Mouse (Mus musculus): ENCODE measurements around the gene Hsd11b1. TPM values are rescaled to one million over a fixed set of nuclear protein-coding genes. Genes with fewer than 3 reads are reported as not detected.
A peak's percentile ranks its signal among the peaks of the same experiment; 100 is the strongest.

The Hsd11b1 gene
- 2.6 and 4.6 TPM in 2 replicates for polyA plus RNA-seq (2015; fragmentation: Nextera tagmentation; extraction: Ambion mirVana)

- no peak within 1 kb of the TSS for H3K4me3 ChIP-seq (ENCODE audit: low read length)
- H3K9me3 ChIP-seq (ENCODE audit: low read length): no peaks in the 10 kb centered on the region
- H3K27me3 ChIP-seq (ENCODE audit: insufficient read depth, low read length): no peaks in the 10 kb centered on the region
- H3K4me2 ChIP-seq (replicated peaks; ENCODE audit: low read depth, low read length): no peak within 1 kb of the TSS
- 0 out of 2 replicates have a peak, but pooled peaks cover 4% of the 10 kb centered on the region for H3K4me1 ChIP-seq (ENCODE audit: insufficient read depth, low read length)
- H3K27ac ChIP-seq (ENCODE audit: low read length): no peak within 1 kb of the TSS
- H3K36me3 ChIP-seq (ENCODE audit: insufficient read depth, low read length): no peaks in the 10 kb centered on the region
- 70% methylated on average over 5 of the region's 5 CpGs for WGBS
- H3K9ac ChIP-seq (replicated peaks; ENCODE audit: low read length): no peak within 1 kb of the TSS
- no peak for ATAC-seq (ENCODE audit: low FRiP score, low TSS enrichment)
These were observed at the start of gene Hsd11b1 for GRCm38 (mm10) chr1:193263955-193264598. Gene Hsd11b1 (minus strand): TSS chr1:193264075.

GRCm38 (mm10) chr1:193311596-193311995, 47.7 kb upstream of the Hsd11b1 start:
- ATAC-seq (ENCODE audit: low FRiP score, low TSS enrichment): peak; percentile 43; the same call in 1 of the 2 replicates
- Histone ChIP-seq H3K4me1 (ENCODE audit: insufficient read depth, low read length) (peaks cover 19% of the 10 kb centered on the region), H3K4me2 (replicated peaks; ENCODE audit: low read depth, low read length) (no peak overlapping the region), H3K4me3 (ENCODE audit: low read length) (no peak overlapping the region), H3K36me3 (ENCODE audit: insufficient read depth, low read length) (no peaks in the 10 kb centered on the region), H3K27ac (ENCODE audit: low read length) (no peak overlapping the region), H3K27me3 (ENCODE audit: insufficient read depth, low read length) (no peaks in the 10 kb centered on the region), H3K9me3 (ENCODE audit: low read length) (no peaks in the 10 kb centered on the region), H3K9ac (replicated peaks; ENCODE audit: low read length) (no peak overlapping the region)
- WGBS: 44% methylated on average over 1 of the region's 1 CpGs

- 90% methylated on average over 3 of the region's 3 CpGs for WGBS
- Histone ChIP-seq H3K4me1 (ENCODE audit: insufficient read depth, low read length) (peaks cover 14% of the 10 kb centered on the region), H3K9ac (replicated peaks; ENCODE audit: low read length) (no peak overlapping the region), H3K4me3 (ENCODE audit: low read length) (no peak overlapping the region), H3K27ac (ENCODE audit: low read length) (no peak overlapping the region), H3K4me2 (replicated peaks; ENCODE audit: low read depth, low read length) (no peak overlapping the region), H3K9me3 (ENCODE audit: low read length) (no peaks in the 10 kb centered on the region), H3K27me3 (ENCODE audit: insufficient read depth, low read length) (no peaks in the 10 kb centered on the region), H3K36me3 (ENCODE audit: insufficient read depth, low read length) (no peaks in the 10 kb centered on the region)
- no peak for ATAC-seq (ENCODE audit: low FRiP score, low TSS enrichment)
These were observed 46.7 kb upstream of the Hsd11b1 start for GRCm38 (mm10) chr1:193310519-193311085.

- no peak overlapping the region for H3K4me2 ChIP-seq (replicated peaks; ENCODE audit: low read depth, low read length)
- no peak overlapping the region for H3K4me3 ChIP-seq (ENCODE audit: low read length)
- no peaks in the 10 kb centered on the region for H3K27me3 ChIP-seq (ENCODE audit: insufficient read depth, low read length)
- WGBS: 54% methylated on average over 1 of the region's 1 CpGs
- H3K4me1 ChIP-seq (ENCODE audit: insufficient read depth, low read length): peaks cover 9% of the 10 kb centered on the region
- H3K9ac ChIP-seq (replicated peaks; ENCODE audit: low read length): no peak overlapping the region
- H3K36me3 ChIP-seq (ENCODE audit: insufficient read depth, low read length): no peaks in the 10 kb centered on the region
- ATAC-seq (ENCODE audit: low FRiP score, low TSS enrichment): no peak
- no peak overlapping the region for H3K27ac ChIP-seq (ENCODE audit: low read length)
- no peaks in the 10 kb centered on the region for H3K9me3 ChIP-seq (ENCODE audit: low read length)
These were observed 46.1 kb upstream of the Hsd11b1 start for GRCm38 (mm10) chr1:193309785-193310518.

GRCm38 (mm10) chr1:193306832-193307231, 43.0 kb upstream of the Hsd11b1 start:
- no peak for ATAC-seq (ENCODE audit: low FRiP score, low TSS enrichment)

GRCm38 (mm10) chr1:193305386-193305785, 41.5 kb upstream of the Hsd11b1 start:
- H3K4me3 ChIP-seq (ENCODE audit: low read length): no peak overlapping the region
- H3K9me3 ChIP-seq (ENCODE audit: low read length): no peaks in the 10 kb centered on the region
- H3K9ac ChIP-seq (replicated peaks; ENCODE audit: low read length): no peak overlapping the region
- no peak overlapping the region for H3K4me2 ChIP-seq (replicated peaks; ENCODE audit: low read depth, low read length)
- 46% methylated on average over 7 of the region's 7 CpGs for WGBS
- no peak for ATAC-seq (ENCODE audit: low FRiP score, low TSS enrichment)
- no peaks in the 10 kb centered on the region for H3K36me3 ChIP-seq (ENCODE audit: insufficient read depth, low read length)
- no peaks in the 10 kb centered on the region; the same call in 1 of the 2 replicates for H3K4me1 ChIP-seq (ENCODE audit: insufficient read depth, low read length)
- H3K27ac ChIP-seq (ENCODE audit: low read length): no peak overlapping the region
- H3K27me3 ChIP-seq (ENCODE audit: insufficient read depth, low read length): no peaks in the 10 kb centered on the region

More at GRCm38 (mm10) chr1:193306832-193307231, 43.0 kb upstream of the Hsd11b1 start:
- H3K4me3 ChIP-seq (ENCODE audit: low read length): no peak overlapping the region
- no peak overlapping the region for H3K4me2 ChIP-seq (replicated peaks; ENCODE audit: low read depth, low read length)
- H3K36me3 ChIP-seq (ENCODE audit: insufficient read depth, low read length): no peaks in the 10 kb centered on the region
- no peaks in the 10 kb centered on the region for H3K9me3 ChIP-seq (ENCODE audit: low read length)
- 93% methylated on average over 2 of the region's 2 CpGs for WGBS
- H3K9ac ChIP-seq (replicated peaks; ENCODE audit: low read length): no peak overlapping the region
- no peaks in the 10 kb centered on the region for H3K27me3 ChIP-seq (ENCODE audit: insufficient read depth, low read length)
- no peaks in the 10 kb centered on the region; the same call in 1 of the 2 replicates for H3K4me1 ChIP-seq (ENCODE audit: insufficient read depth, low read length)
- no peak overlapping the region for H3K27ac ChIP-seq (ENCODE audit: low read length)

GRCm38 (mm10) chr1:193303096-193303495, 39.2 kb upstream of the Hsd11b1 start:
- Histone ChIP-seq H3K27ac (ENCODE audit: low read length) (no peak overlapping the region), H3K4me2 (replicated peaks; ENCODE audit: low read depth, low read length) (no peak overlapping the region), H3K9me3 (ENCODE audit: low read length) (no peaks in the 10 kb centered on the region), H3K4me1 (ENCODE audit: insufficient read depth, low read length) (no peaks in the 10 kb centered on the region; the same call in 1 of the 2 replicates), H3K27me3 (ENCODE audit: insufficient read depth, low read length) (no peaks in the 10 kb centered on the region), H3K9ac (replicated peaks; ENCODE audit: low read length) (no peak overlapping the region), H3K36me3 (ENCODE audit: insufficient read depth, low read length) (no peaks in the 10 kb centered on the region), H3K4me3 (ENCODE audit: low read length) (no peak overlapping the region)
- 79% methylated on average over 2 of the region's 2 CpGs for WGBS
- ATAC-seq (ENCODE audit: low FRiP score, low TSS enrichment): no peak

GRCm38 (mm10) chr1:193302093-193302405, 38.2 kb upstream of the Hsd11b1 start:
- no peaks in the 10 kb centered on the region; the same call in 1 of the 2 replicates for H3K4me1 ChIP-seq (ENCODE audit: insufficient read depth, low read length)
- 53% methylated on average over 8 of the region's 8 CpGs for WGBS
- H3K27ac ChIP-seq (ENCODE audit: low read length): no peak overlapping the region
- H3K36me3 ChIP-seq (ENCODE audit: insufficient read depth, low read length): no peaks in the 10 kb centered on the region
- no peaks in the 10 kb centered on the region for H3K9me3 ChIP-seq (ENCODE audit: low read length)
- no peak for ATAC-seq (ENCODE audit: low FRiP score, low TSS enrichment)
- H3K9ac ChIP-seq (replicated peaks; ENCODE audit: low read length): no peak overlapping the region
- H3K4me3 ChIP-seq (ENCODE audit: low read length): no peak overlapping the region
- H3K27me3 ChIP-seq (ENCODE audit: insufficient read depth, low read length): no peaks in the 10 kb centered on the region
- no peak overlapping the region for H3K4me2 ChIP-seq (replicated peaks; ENCODE audit: low read depth, low read length)

- Histone ChIP-seq H3K4me3 (ENCODE audit: low read length) (no peak overlapping the region), H3K36me3 (ENCODE audit: insufficient read depth, low read length) (no peaks in the 10 kb centered on the region), H3K27ac (ENCODE audit: low read length) (no peak overlapping the region), H3K27me3 (ENCODE audit: insufficient read depth, low read length) (no peaks in the 10 kb centered on the region), H3K9me3 (ENCODE audit: low read length) (no peaks in the 10 kb centered on the region), H3K4me1 (ENCODE audit: insufficient read depth, low read length) (no peaks in the 10 kb centered on the region; the same call in 1 of the 2 replicates), H3K9ac (replicated peaks; ENCODE audit: low read length) (no peak overlapping the region), H3K4me2 (replicated peaks; ENCODE audit: low read depth, low read length) (no peak overlapping the region)
- WGBS: 65% methylated on average over 6 of the region's 6 CpGs
- ATAC-seq (ENCODE audit: low FRiP score, low TSS enrichment): peak; percentile 66; the same call in 1 of the 2 replicates
These were observed 37.6 kb upstream of the Hsd11b1 start for GRCm38 (mm10) chr1:193301216-193302092.
